Mouse (Mus musculus): ENCODE results near the gene Rad51b.

- TF ChIP-seq POLR2A (IDR thresholded peaks at IDR 0.05; ENCODE audit: insufficient read depth, low read length) (no peak), CTCF (IDR thresholded peaks at IDR 0.05; ENCODE audit: low read depth, low read length) (no peak), EP300 (IDR thresholded peaks at IDR 0.05; ENCODE audit: insufficient read depth, low read depth, low read length) (no peak)
Measured at GRCm38 (mm10) chr12:79408677-79409076, 111.6 kb downstream of the Rad51b start.
